Mouse (Mus musculus): ENCODE data around the gene Aprt.

- no peak for TF ChIP-seq GATA1 (IDR thresholded peaks at IDR 0.05; ENCODE audit: borderline replicate concordance, low read length)
- TF ChIP-seq FLI1 (IDR thresholded peaks at IDR 0.05; ENCODE audit: low read length): no peak
These were observed 45.4 kb downstream of the Aprt start for GRCm38 (mm10) chr8:122531312-122531711.

Data from megakaryocyte, embryonic 14.5 days (primary cell).